Mouse (Mus musculus): Measurements from ENCODE around the gene Mok. TPM values are rescaled to one million over a fixed set of nuclear protein-coding genes. Genes with fewer than 3 reads are reported as not detected.

The Mok gene
- total RNA-seq, 2 experiments from 2014 or later, result 11.7 to 14.7 TPM

DNA sequence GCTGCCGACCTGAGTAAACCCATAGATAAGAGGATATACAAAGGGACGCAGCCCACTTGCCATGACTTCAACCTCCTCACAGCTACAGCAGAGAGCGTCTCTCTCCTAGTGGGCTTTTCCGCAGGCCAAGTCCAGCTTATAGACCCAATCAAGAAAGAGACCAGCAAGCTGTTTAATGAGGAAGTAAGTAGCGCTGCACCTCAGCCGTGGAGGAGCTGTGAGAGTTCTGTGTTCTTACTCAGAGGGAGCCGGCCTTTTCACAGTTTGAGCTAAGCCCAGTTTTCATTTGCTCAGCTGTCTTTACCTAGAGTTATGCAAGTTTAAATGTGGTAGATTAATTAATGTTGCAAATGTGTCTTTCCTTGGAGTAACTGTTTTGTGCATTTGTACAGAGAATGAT is 61.4 kb downstream of the Mok start:
- intact Hi-C loops (cut with DNase I), result no loop called here
- no peak for DNase-seq (ENCODE audit: low spot score in 2 of 2)

DNA sequence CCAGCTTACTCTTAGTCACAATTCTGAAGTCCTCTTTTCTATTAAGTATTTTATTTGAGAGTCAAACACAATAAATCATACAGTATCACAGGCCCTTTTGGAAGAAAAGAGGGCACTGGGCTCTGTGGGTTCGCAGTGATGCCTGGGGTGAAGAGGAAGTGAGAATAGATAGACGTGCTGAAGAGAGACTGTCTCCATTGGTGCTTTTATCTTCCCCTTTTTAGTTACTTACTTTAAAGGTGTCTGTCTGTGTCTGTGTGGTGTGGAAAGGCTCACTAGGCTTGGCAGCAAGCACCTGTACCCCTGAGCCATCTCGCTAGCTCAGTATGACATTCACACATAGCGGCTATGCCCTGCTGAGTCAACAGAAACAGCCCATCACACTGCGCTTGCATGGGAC is 62.9 kb downstream of the Mok start:
- intact Hi-C loops (cut with DNase I), result no loop called here
- DNase-seq (ENCODE audit: low spot score in 2 of 2), result no peak

DNA sequence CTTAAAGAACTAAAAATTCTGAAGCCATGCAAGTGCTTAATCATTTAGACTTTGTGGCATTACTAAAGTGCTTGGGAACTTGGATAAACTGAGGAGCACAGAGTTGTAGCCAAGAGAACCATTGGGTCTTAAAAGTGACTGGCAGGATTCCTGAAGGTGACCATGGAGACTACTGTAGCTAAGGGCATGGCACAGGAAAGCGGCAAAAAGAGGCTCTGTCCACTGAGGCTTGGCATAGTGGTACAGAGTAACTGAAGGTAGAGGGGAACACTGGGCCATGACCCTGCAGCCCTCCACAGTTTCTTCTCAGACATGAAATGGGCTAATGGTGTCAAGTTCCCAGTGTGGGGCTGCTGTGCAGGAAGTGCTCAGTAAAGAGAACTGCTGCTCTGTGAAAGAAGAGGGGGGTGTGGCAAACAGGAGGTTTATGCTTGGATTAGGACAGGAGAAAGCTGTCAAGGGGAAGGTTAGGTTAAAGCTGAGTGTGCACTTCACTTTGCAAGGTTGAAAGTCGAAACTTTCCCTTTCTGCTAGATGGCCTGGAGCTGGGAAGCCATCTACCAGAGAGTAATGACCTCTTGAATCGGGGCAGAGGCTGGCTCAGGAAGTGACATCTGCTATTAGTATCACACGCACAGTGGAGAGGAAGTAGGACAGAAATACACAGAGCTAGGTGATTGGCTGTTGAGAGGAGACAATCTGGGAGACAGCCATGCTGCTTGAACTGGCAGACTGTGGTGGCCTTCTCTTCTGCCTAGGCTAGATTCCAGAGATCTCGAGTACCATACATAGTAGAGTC is 64.9 kb downstream of the Mok start:
- no peak for DNase-seq (ENCODE audit: low spot score in 2 of 2)
- intact Hi-C loops (cut with DNase I), result no loop called here

DNA sequence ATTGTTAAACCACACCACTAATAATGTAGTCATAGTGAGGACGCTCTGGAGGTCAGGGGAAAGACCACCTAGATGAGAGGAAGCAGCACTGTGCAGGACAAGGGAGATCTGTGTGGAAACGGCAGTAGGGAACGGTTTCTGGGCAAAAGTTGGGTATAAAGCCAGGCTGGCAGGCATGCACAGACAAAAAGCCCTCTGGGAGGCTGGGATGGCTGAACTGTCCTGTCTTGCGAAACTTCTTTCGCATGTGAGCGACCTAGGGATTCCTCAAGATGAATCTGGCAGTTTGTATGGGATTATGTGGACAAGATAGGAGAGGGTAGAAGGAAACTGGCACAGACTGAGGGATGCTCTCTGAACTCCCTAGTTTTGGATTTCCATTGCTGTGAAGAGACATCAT is 68.8 kb downstream of the Mok start:
- intact Hi-C loops (cut with DNase I), result no loop called here
- no peak for DNase-seq (ENCODE audit: low spot score in 2 of 2)

DNA sequence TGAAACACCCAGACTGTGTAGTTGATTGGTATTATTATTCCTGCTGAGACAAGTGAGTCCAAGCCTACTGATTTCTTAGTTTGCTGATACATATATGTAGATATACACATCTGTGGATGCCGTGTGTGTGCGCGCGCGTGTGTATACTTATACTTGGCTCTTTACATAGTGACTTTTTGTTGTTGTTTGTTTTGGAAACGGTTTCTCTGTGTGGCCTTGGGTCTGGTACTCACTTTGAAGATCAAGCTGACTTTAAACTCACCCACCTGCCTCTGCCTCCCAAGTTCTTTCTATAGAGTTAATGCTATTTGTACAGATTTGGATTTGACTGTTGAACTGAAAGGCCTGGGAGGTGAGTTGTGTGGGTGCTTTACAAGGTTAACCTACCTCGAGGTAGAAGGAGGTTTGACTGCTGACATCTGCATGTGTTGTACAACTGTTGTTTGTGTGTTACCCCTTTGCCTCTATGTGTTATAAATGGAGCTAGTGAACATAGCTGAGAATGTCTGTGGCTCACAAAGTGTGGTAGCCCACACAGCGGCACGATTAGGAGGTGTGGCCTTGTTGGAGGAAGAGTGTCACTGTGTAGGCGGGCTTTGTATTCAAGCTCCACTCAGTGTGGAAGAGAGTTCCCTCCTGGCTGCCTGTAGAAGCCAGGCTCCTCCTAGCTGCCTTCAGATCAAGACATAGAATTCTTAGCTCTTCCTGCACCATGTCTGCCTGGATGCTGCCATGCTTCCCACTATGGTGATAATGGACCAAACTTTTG is 70.1 kb downstream of the Mok start:
- intact Hi-C loops (cut with DNase I), result no loop called here
- peak in 1 of 2 experiments; percentile 53 for DNase-seq (ENCODE audit: low spot score in 2 of 2)

DNA sequence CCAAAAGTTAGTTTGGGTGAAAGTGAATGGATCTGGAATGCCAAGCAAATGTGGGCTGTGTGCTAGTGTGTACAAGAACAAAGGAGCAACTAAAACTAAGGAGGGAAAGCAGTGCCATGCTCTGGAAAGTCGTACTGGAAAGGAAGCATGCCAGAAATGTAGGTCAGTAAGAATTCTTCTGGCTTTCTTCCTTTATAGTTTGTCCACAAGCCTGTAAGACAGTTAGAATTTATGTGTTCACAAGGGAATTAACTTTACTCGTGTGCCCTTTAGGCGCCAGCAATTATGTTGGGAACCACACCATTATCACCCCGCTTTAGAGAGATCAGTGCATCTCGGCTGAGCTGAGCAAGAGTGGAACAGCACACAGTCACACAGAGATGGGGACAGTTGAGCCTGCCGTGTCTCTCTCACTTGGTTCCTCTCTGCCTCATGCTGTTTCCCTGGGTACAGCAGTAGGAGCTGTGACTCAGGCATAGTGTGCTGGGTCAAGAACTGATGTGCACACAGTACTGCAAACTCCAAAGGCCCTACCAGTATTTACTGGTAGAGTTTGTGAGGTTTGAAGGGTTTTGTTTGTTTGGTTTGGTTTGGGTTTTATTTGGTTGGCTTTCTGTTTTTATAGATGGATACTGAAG is 71.0 kb downstream of the Mok start:
- peak in 1 of 2 experiments; percentile 24 for DNase-seq (ENCODE audit: low spot score in 2 of 2)
- intact Hi-C loops (cut with DNase I), result no loop called here

DNA sequence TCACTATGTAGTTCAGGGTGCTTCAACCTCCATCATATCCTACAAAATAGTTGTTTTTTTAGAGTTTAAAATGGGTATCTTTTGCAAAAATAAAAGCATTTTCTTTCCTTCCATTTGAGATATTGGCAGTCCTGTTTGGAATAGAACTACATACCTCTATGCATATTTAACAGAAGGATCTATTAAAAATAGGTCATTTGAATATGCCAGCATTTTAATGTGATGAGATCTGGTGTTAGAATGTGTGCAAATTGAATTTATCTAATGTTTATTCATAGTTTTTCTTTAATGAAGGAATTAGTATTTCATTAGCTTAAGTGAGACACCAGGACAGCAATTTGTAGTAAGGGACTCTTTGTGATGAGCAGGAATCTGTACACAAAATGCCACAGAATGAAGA is 72.2 kb downstream of the Mok start:
- DNase-seq (ENCODE audit: low spot score in 2 of 2), result no peak
- intact Hi-C loops (cut with DNase I), result no loop called here

DNA sequence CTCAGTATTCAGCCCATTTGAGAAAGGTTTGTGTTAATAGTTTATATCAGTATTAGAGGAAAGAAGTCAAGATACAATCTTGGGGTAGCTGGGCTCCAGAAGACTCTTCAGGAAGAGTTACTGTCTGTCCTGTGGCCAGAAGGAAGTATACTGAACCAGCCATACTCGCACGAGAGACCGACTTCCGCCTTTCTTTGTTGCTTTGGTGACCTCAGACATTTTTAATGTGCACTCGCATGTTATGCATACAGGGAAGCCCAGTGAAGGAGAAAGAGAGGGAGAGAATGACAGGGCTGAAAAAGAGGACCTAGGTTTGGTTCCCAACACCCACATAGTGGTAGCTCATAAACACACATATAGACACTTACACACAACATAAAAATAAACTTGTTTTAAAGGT is 76.2 kb downstream of the Mok start:
- DNase-seq (ENCODE audit: low spot score in 2 of 2), result no peak
- intact Hi-C loops (cut with DNase I), result no loop called here

DNA sequence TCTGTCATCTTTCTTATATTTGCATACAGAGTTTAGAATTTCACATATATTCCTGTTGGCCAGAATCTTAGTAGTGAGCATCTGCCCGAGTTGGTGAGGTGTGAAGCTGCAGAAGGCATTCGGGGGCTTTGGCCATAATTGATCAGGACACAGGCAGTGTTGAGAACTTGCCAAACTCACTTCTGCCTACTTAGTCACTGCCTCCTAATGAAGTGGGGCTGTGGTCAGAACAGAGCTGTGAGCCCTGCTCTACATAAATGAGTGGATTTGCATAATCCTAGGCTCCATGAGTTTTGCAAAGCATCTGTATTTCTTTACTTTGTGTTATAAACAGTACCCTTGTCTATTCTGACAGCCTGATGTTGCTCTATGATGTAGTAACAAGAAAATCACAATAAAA is 78.4 kb downstream of the Mok start:
- no peak for DNase-seq (ENCODE audit: low spot score in 2 of 2)
- intact Hi-C loops (cut with DNase I), result no loop called here

DNA sequence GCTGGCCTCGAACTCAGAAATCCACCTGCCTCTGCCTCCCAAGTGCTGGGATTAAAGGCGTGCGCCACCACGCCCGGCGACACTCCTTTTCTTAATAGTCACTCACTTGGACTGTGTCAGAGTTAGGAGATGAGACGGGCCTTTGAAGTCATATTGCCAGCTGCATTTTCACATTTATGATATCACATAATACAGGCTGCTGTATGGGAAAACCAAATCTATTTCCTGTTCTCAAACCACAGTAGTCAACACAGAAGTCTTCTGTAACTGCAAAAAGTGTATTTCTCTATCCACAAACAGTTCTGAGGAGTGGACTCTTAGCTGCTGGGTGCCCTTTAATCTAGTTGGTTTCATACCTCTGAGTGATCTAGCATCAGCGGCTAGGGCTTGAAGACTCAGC is 81.8 kb downstream of the Mok start:
- intact Hi-C loops (cut with DNase I), result no loop called here
- no peak for DNase-seq (ENCODE audit: low spot score in 2 of 2)

Other genes with a start within 250 kb of the Mok start
- 100 to 1,000 TPM; 308 to 319 TPM for gene Dync1h1, start 239.5 kb downstream of the Mok start, total RNA-seq (2021)
- gene 1700001K19Rik, start 158.3 kb downstream of the Mok start, total RNA-seq (2021), result not detected
- gene Hsp90aa1, start 138.2 kb downstream of the Mok start, total RNA-seq (2021), result 1,000 to 10,000 TPM; 1,069 to 1,070 TPM
- 10 to 100 TPM; 38.8 to 44.3 TPM for gene Wdr20, start 103.0 kb downstream of the Mok start, total RNA-seq (2021)
- 10 to 100 TPM; 11.2 to 11.5 TPM for gene Zfp839, start 9.3 kb upstream of the Mok start, total RNA-seq (2021)
- gene Cinp, start 48.2 kb upstream of the Mok start, total RNA-seq (2021), result 100 to 1,000 TPM; 115 to 118 TPM
- 10 to 100 TPM; 45.8 to 47.8 TPM for gene Tecpr2, start 48.3 kb upstream of the Mok start, total RNA-seq (2021)
- 10 to 100 TPM; 16.2 to 17.9 TPM for gene Ankrd9, start 138.1 kb upstream of the Mok start, total RNA-seq (2021)
- 10 to 100 TPM; 17.1 to 19.6 TPM for gene Rcor1, start 198.4 kb upstream of the Mok start, total RNA-seq (2021)

All from left cerebral cortex, postnatal 25 days (tissue).